Mouse (Mus musculus): ENCODE results near the gene Cd2bp2. TPM values are rescaled to one million over a fixed set of nuclear protein-coding genes. Genes with fewer than 3 reads are reported as not detected.

Cd2bp2 gene
- total and polyA plus RNA-seq, 3 experiments: 56.7 to 64.8 TPM; not detected in 1

GRCm38 (mm10) chr7:127142666-127143065 is 53.2 kb downstream of the Cd2bp2 start (continued):
- TF ChIP-seq MAFK (IDR thresholded peaks at IDR 0.05; ENCODE audit: borderline replicate concordance, low read depth, low read length): no peak
- TF ChIP-seq JUND (IDR thresholded peaks at IDR 0.05; ENCODE audit: low read depth, low read length): no peak
- TF ChIP-seq BHLHE40 (IDR thresholded peaks at IDR 0.05; ENCODE audit: borderline replicate concordance, low read depth, low read length): no peak
- TF ChIP-seq MAX (IDR thresholded peaks at IDR 0.05; ENCODE audit: low read length): no peak
- TF ChIP-seq TBP (IDR thresholded peaks at IDR 0.05; ENCODE audit: low read depth, low read length): no peak

- Histone ChIP-seq H3K27me3 (ENCODE audit: control insufficient read depth in 1 of 2, insufficient read depth in 2 of 2, low read length in 2 of 2) (no peaks in the 10 kb centered on the region), H3K27ac (ENCODE audit: control insufficient read depth, low read depth, low read length) (peak overlapping the region; percentile 91), H3K79me2 (ENCODE audit: control insufficient read depth, insufficient read depth, low read length, poor library complexity) (peaks cover 12% of the 10 kb centered on the region), H3K9ac (ENCODE audit: control insufficient read depth, low read depth, low read length, poor library complexity, severe bottlenecking) (peak overlapping the region; percentile 45), H3K9me3 (replicated peaks; ENCODE audit: insufficient read depth, low read length) (no peaks in the 10 kb centered on the region), H3K36me3 (ENCODE audit: control insufficient read depth in 1 of 2, insufficient read depth in 2 of 2, low read length in 2 of 2) (peaks cover 0 to 58% of the 10 kb centered on the region in 2 experiments; a peak in 2 of 4 replicates), H3K4me3 (ENCODE audit: control insufficient read depth in 1 of 2, insufficient read depth in 1 of 2, low read depth in 2 of 2, low read length in 2 of 2) (peak overlapping the region in 1 of 2 experiments; percentile 5; a peak in 1 of 4 replicates), H3K4me1 (ENCODE audit: control insufficient read depth in 1 of 2, insufficient read depth in 2 of 2, low read length in 2 of 2) (peaks cover 27 to 64% of the 10 kb centered on the region in 2 experiments)
- TF ChIP-seq MYC (IDR thresholded peaks at IDR 0.05; ENCODE audit: low read depth, low read length) (no peak), CHD1 (IDR thresholded peaks at IDR 0.05; ENCODE audit: low read depth, low read length) (0 out of 2 replicates have a peak, but pooled peaks have one; percentile 19), TBP (IDR thresholded peaks at IDR 0.05; ENCODE audit: low read depth, low read length) (peak; percentile 98), EP300 (IDR thresholded peaks at IDR 0.05; ENCODE audit: low read depth in 1 of 2, low read length in 2 of 2) (peak in 1 of 2 experiments; percentile 58; a peak in 2 of 4 replicates), ZKSCAN1 (IDR thresholded peaks at IDR 0.05; ENCODE audit: low read depth, low read length) (peak; percentile 59; the same call in 1 of the 2 replicates), GABPA (IDR thresholded peaks at IDR 0.05; ENCODE audit: low read depth, low read length) (no peak), MAZ (IDR thresholded peaks at IDR 0.05; ENCODE audit: low read depth, low read length) (no peak), ETS1 (IDR thresholded peaks at IDR 0.05; ENCODE audit: low read depth, low read length) (peak; percentile 67), ZC3H11A (IDR thresholded peaks at IDR 0.05; ENCODE audit: low read depth, low read length) (no peak), TCF12 (IDR thresholded peaks at IDR 0.05; ENCODE audit: low read depth, low read length) (peak; percentile 58; the same call in 1 of the 2 replicates), POLR2A (IDR thresholded peaks at IDR 0.05; ENCODE audit: control insufficient read depth in 1 of 2, insufficient read depth in 1 of 2, low read depth in 1 of 2, low read length in 2 of 2, poor library complexity in 1 of 2) (peak in 1 of 2 experiments; percentile 23; a peak in 1 of 4 replicates), ZNF384 (IDR thresholded peaks at IDR 0.05; ENCODE audit: low read depth, low read length) (no peak), SIN3A (IDR thresholded peaks at IDR 0.05; ENCODE audit: low read length) (peak; percentile 50)
- DNase-seq (ENCODE audit: low read depth, low spot score): peak; percentile 92
Measured at GRCm38 (mm10) chr7:127142214-127142613, 53.6 kb downstream of the Cd2bp2 start.

Other genes starting within 250 kb of the Cd2bp2 start
- 0.15 TPM in 1 of 2 replicates, not detected in the other for gene Asphd1, start 246.5 kb downstream of the Cd2bp2 start, total RNA-seq (2012; rRNA removed)
- gene Asphd1, start 246.5 kb downstream of the Cd2bp2 start, polyA plus RNA-seq (2012; ENCODE audit: insufficient read depth in 1 of 2, insufficient read length in 2 of 2, low read depth in 1 of 2, low replicate concordance in 2 of 2, missing spikeins in 1 of 2): under 1 TPM in 1 of 2 experiments, not detected in 1; 0.74 TPM
- 0.49 and 2.0 TPM in 2 replicates for gene Sez6l2, start 245.5 kb downstream of the Cd2bp2 start, total RNA-seq (2012; rRNA removed)
- 1 to 10 TPM in 1 of 2 experiments, not detected in 1; 6.1 TPM for gene Sez6l2, start 245.5 kb downstream of the Cd2bp2 start, polyA plus RNA-seq (2012; ENCODE audit: insufficient read depth in 1 of 2, insufficient read length in 2 of 2, low read depth in 1 of 2, low replicate concordance in 2 of 2, missing spikeins in 1 of 2)
- 72.5 and 98.4 TPM in 2 replicates for gene Cdipt, start 220.1 kb downstream of the Cd2bp2 start, total RNA-seq (2012; rRNA removed)
- 100 to 1,000 TPM in 1 of 2 experiments, not detected in 1; 151 TPM for gene Cdipt, start 220.1 kb downstream of the Cd2bp2 start, polyA plus RNA-seq (2012; ENCODE audit: insufficient read depth in 1 of 2, insufficient read length in 2 of 2, low read depth in 1 of 2, low replicate concordance in 2 of 2, missing spikeins in 1 of 2)
- 0.35 and 0.49 TPM in 2 replicates for gene Cdiptos, start 220.0 kb downstream of the Cd2bp2 start, total RNA-seq (2012; rRNA removed)
- 1 to 10 TPM in 1 of 2 experiments, not detected in 1; 1.8 TPM for gene Cdiptos, start 220.0 kb downstream of the Cd2bp2 start, polyA plus RNA-seq (2012; ENCODE audit: insufficient read depth in 1 of 2, insufficient read length in 2 of 2, low read depth in 1 of 2, low replicate concordance in 2 of 2, missing spikeins in 1 of 2)
- 19.4 and 19.8 TPM in 2 replicates for gene Mvp, start 181.4 kb downstream of the Cd2bp2 start, total RNA-seq (2012; rRNA removed)
- 10 to 100 TPM in 1 of 2 experiments, not detected in 1; 20.6 TPM for gene Mvp, start 181.4 kb downstream of the Cd2bp2 start, polyA plus RNA-seq (2012; ENCODE audit: insufficient read depth in 1 of 2, insufficient read length in 2 of 2, low read depth in 1 of 2, low replicate concordance in 2 of 2, missing spikeins in 1 of 2)
- gene Pagr1b, start 179.6 kb downstream of the Cd2bp2 start, total RNA-seq (2012; rRNA removed): 0.39 TPM in 1 of 2 replicates, not detected in the other
- gene Pagr1b, start 179.6 kb downstream of the Cd2bp2 start, polyA plus RNA-seq (2012; ENCODE audit: insufficient read depth in 1 of 2, insufficient read length in 2 of 2, low read depth in 1 of 2, low replicate concordance in 2 of 2, missing spikeins in 1 of 2): 1 to 10 TPM in 1 of 2 experiments, not detected in 1; 4.5 TPM
- gene Pagr1a, start 178.7 kb downstream of the Cd2bp2 start, total RNA-seq (2012; rRNA removed): 55.4 and 60.2 TPM in 2 replicates
- gene Pagr1a, start 178.7 kb downstream of the Cd2bp2 start, polyA plus RNA-seq (2012; ENCODE audit: insufficient read depth in 1 of 2, insufficient read length in 2 of 2, low read depth in 1 of 2, low replicate concordance in 2 of 2, missing spikeins in 1 of 2): 10 to 100 TPM in 1 of 2 experiments, not detected in 1; 85.9 TPM
- 13.8 and 20.5 TPM in 2 replicates for gene Gm42742, start 175.0 kb downstream of the Cd2bp2 start, total RNA-seq (2012; rRNA removed)
- gene Gm42742, start 175.0 kb downstream of the Cd2bp2 start, polyA plus RNA-seq (2012; ENCODE audit: insufficient read depth in 1 of 2, insufficient read length in 2 of 2, low read depth in 1 of 2, low replicate concordance in 2 of 2, missing spikeins in 1 of 2): 10 to 100 TPM in 1 of 2 experiments, not detected in 1; 27.2 TPM
- 0.12 and 0.13 TPM in 2 replicates for gene Prrt2, start 174.8 kb downstream of the Cd2bp2 start, total RNA-seq (2012; rRNA removed)
- 1 to 10 TPM in 1 of 2 experiments, not detected in 1; 1.4 TPM for gene Prrt2, start 174.8 kb downstream of the Cd2bp2 start, polyA plus RNA-seq (2012; ENCODE audit: insufficient read depth in 1 of 2, insufficient read length in 2 of 2, low read depth in 1 of 2, low replicate concordance in 2 of 2, missing spikeins in 1 of 2)
- 231 and 234 TPM in 2 replicates for gene Maz, start 169.0 kb downstream of the Cd2bp2 start, total RNA-seq (2012; rRNA removed)
- 100 to 1,000 TPM in 1 of 2 experiments, not detected in 1; 540 TPM for gene Maz, start 169.0 kb downstream of the Cd2bp2 start, polyA plus RNA-seq (2012; ENCODE audit: insufficient read depth in 1 of 2, insufficient read length in 2 of 2, low read depth in 1 of 2, low replicate concordance in 2 of 2, missing spikeins in 1 of 2)
- gene Kif22, start 153.6 kb downstream of the Cd2bp2 start, total RNA-seq (2012; rRNA removed): 57.7 and 75.7 TPM in 2 replicates
- 100 to 1,000 TPM; 119 to 298 TPM for gene Kif22, start 153.6 kb downstream of the Cd2bp2 start, polyA plus RNA-seq (2012; ENCODE audit: insufficient read depth in 1 of 2, insufficient read length in 2 of 2, low read depth in 1 of 2, low replicate concordance in 2 of 2, missing spikeins in 1 of 2)
- 57.1 and 89.3 TPM in 2 replicates for gene Zg16, start 108.7 kb downstream of the Cd2bp2 start, total RNA-seq (2012; rRNA removed)
- gene Zg16, start 108.7 kb downstream of the Cd2bp2 start, polyA plus RNA-seq (2012; ENCODE audit: insufficient read depth in 1 of 2, insufficient read length in 2 of 2, low read depth in 1 of 2, low replicate concordance in 2 of 2, missing spikeins in 1 of 2): 10 to 100 TPM in 1 of 2 experiments, not detected in 1; 50.4 TPM
- 51.1 and 54.9 TPM in 2 replicates for gene AI467606, start 104.7 kb downstream of the Cd2bp2 start, total RNA-seq (2012; rRNA removed)
- gene AI467606, start 104.7 kb downstream of the Cd2bp2 start, polyA plus RNA-seq (2012; ENCODE audit: insufficient read depth in 1 of 2, insufficient read length in 2 of 2, low read depth in 1 of 2, low replicate concordance in 2 of 2, missing spikeins in 1 of 2): 100 to 1,000 TPM in 1 of 2 experiments, 10 to 100 TPM in 1; 79.4 to 101 TPM
- gene Qprt, start 73.8 kb downstream of the Cd2bp2 start, total RNA-seq (2012; rRNA removed): 2.5 and 2.7 TPM in 2 replicates
- gene Qprt, start 73.8 kb downstream of the Cd2bp2 start, polyA plus RNA-seq (2012; ENCODE audit: insufficient read depth in 1 of 2, insufficient read length in 2 of 2, low read depth in 1 of 2, low replicate concordance in 2 of 2, missing spikeins in 1 of 2): 1 to 10 TPM in 1 of 2 experiments, not detected in 1; 3.7 TPM
- gene Spn, start 58.2 kb downstream of the Cd2bp2 start, total RNA-seq (2012; rRNA removed): 169 and 182 TPM in 2 replicates
- 100 to 1,000 TPM; 135 to 184 TPM for gene Spn, start 58.2 kb downstream of the Cd2bp2 start, polyA plus RNA-seq (2012; ENCODE audit: insufficient read depth in 1 of 2, insufficient read length in 2 of 2, low read depth in 1 of 2, low replicate concordance in 2 of 2, missing spikeins in 1 of 2)
- gene Tbc1d10b, start 12.4 kb upstream of the Cd2bp2 start, total RNA-seq (2012; rRNA removed): 37.4 and 43.3 TPM in 2 replicates
- 10 to 100 TPM in 1 of 2 experiments, not detected in 1; 70.3 TPM for gene Tbc1d10b, start 12.4 kb upstream of the Cd2bp2 start, polyA plus RNA-seq (2012; ENCODE audit: insufficient read depth in 1 of 2, insufficient read length in 2 of 2, low read depth in 1 of 2, low replicate concordance in 2 of 2, missing spikeins in 1 of 2)
- gene Mylpf, start 12.8 kb upstream of the Cd2bp2 start, total RNA-seq (2012; rRNA removed): 8.3 and 11.2 TPM in 2 replicates
- gene Mylpf, start 12.8 kb upstream of the Cd2bp2 start, polyA plus RNA-seq (2012; ENCODE audit: insufficient read depth in 1 of 2, insufficient read length in 2 of 2, low read depth in 1 of 2, low replicate concordance in 2 of 2, missing spikeins in 1 of 2): 1 to 10 TPM in 1 of 2 experiments, not detected in 1; 9.1 TPM
- 13.9 and 14.6 TPM in 2 replicates for gene Zfp553, start 37.0 kb upstream of the Cd2bp2 start, total RNA-seq (2012; rRNA removed)
- 10 to 100 TPM in 1 of 2 experiments, not detected in 1; 19.0 TPM for gene Zfp553, start 37.0 kb upstream of the Cd2bp2 start, polyA plus RNA-seq (2012; ENCODE audit: insufficient read depth in 1 of 2, insufficient read length in 2 of 2, low read depth in 1 of 2, low replicate concordance in 2 of 2, missing spikeins in 1 of 2)
- 30.6 and 41.3 TPM in 2 replicates for gene Sept1, start 37.1 kb upstream of the Cd2bp2 start, total RNA-seq (2012; rRNA removed)
- gene Sept1, start 37.1 kb upstream of the Cd2bp2 start, polyA plus RNA-seq (2012; ENCODE audit: insufficient read depth in 1 of 2, insufficient read length in 2 of 2, low read depth in 1 of 2, low replicate concordance in 2 of 2, missing spikeins in 1 of 2): 100 to 1,000 TPM in 1 of 2 experiments, not detected in 1; 116 TPM
- gene Zfp771, start 48.2 kb upstream of the Cd2bp2 start, total RNA-seq (2012; rRNA removed): 33.4 and 37.6 TPM in 2 replicates
- gene Zfp771, start 48.2 kb upstream of the Cd2bp2 start, polyA plus RNA-seq (2012; ENCODE audit: insufficient read depth in 1 of 2, insufficient read length in 2 of 2, low read depth in 1 of 2, low replicate concordance in 2 of 2, missing spikeins in 1 of 2): 10 to 100 TPM in 1 of 2 experiments, not detected in 1; 58.3 TPM
- 238 and 253 TPM in 2 replicates for gene Dctpp1, start 64.7 kb upstream of the Cd2bp2 start, total RNA-seq (2012; rRNA removed)
- 100 to 1,000 TPM in 1 of 2 experiments, not detected in 1; 290 TPM for gene Dctpp1, start 64.7 kb upstream of the Cd2bp2 start, polyA plus RNA-seq (2012; ENCODE audit: insufficient read depth in 1 of 2, insufficient read length in 2 of 2, low read depth in 1 of 2, low replicate concordance in 2 of 2, missing spikeins in 1 of 2)
- 177 and 182 TPM in 2 replicates for gene Sephs2, start 78.0 kb upstream of the Cd2bp2 start, total RNA-seq (2012; rRNA removed)
- gene Sephs2, start 78.0 kb upstream of the Cd2bp2 start, polyA plus RNA-seq (2012; ENCODE audit: insufficient read depth in 1 of 2, insufficient read length in 2 of 2, low read depth in 1 of 2, low replicate concordance in 2 of 2, missing spikeins in 1 of 2): 100 to 1,000 TPM in 1 of 2 experiments, not detected in 1; 109 TPM
- gene Itgal, start 100.2 kb upstream of the Cd2bp2 start, total RNA-seq (2012; rRNA removed): 0.92 and 1.3 TPM in 2 replicates
- 1 to 10 TPM in 1 of 2 experiments, not detected in 1; 9.7 TPM for gene Itgal, start 100.2 kb upstream of the Cd2bp2 start, polyA plus RNA-seq (2012; ENCODE audit: insufficient read depth in 1 of 2, insufficient read length in 2 of 2, low read depth in 1 of 2, low replicate concordance in 2 of 2, missing spikeins in 1 of 2)
- 4.3 and 5.4 TPM in 2 replicates for gene Zfp768, start 149.5 kb upstream of the Cd2bp2 start, total RNA-seq (2012; rRNA removed)
- 10 to 100 TPM in 1 of 2 experiments, not detected in 1; 12.0 TPM for gene Zfp768, start 149.5 kb upstream of the Cd2bp2 start, polyA plus RNA-seq (2012; ENCODE audit: insufficient read depth in 1 of 2, insufficient read length in 2 of 2, low read depth in 1 of 2, low replicate concordance in 2 of 2, missing spikeins in 1 of 2)
- 6.9 and 7.5 TPM in 2 replicates for gene Zfp747, start 180.0 kb upstream of the Cd2bp2 start, total RNA-seq (2012; rRNA removed)
- 1 to 10 TPM in 1 of 2 experiments, not detected in 1; 6.2 TPM for gene Zfp747, start 180.0 kb upstream of the Cd2bp2 start, polyA plus RNA-seq (2012; ENCODE audit: insufficient read depth in 1 of 2, insufficient read length in 2 of 2, low read depth in 1 of 2, low replicate concordance in 2 of 2, missing spikeins in 1 of 2)
- 1.4 and 2.1 TPM in 2 replicates for gene 9130019O22Rik, start 191.1 kb upstream of the Cd2bp2 start, total RNA-seq (2012; rRNA removed)
- 1 to 10 TPM in 1 of 2 experiments, not detected in 1; 1.5 TPM for gene 9130019O22Rik, start 191.1 kb upstream of the Cd2bp2 start, polyA plus RNA-seq (2012; ENCODE audit: insufficient read depth in 1 of 2, insufficient read length in 2 of 2, low read depth in 1 of 2, low replicate concordance in 2 of 2, missing spikeins in 1 of 2)
- 2.3 and 2.5 TPM in 2 replicates for gene E430018J23Rik, start 197.6 kb upstream of the Cd2bp2 start, total RNA-seq (2012; rRNA removed)
- gene E430018J23Rik, start 197.6 kb upstream of the Cd2bp2 start, polyA plus RNA-seq (2012; ENCODE audit: insufficient read depth in 1 of 2, insufficient read length in 2 of 2, low read depth in 1 of 2, low replicate concordance in 2 of 2, missing spikeins in 1 of 2): 1 to 10 TPM in 1 of 2 experiments, not detected in 1; 2.1 TPM
- gene Zfp764, start 210.8 kb upstream of the Cd2bp2 start, total RNA-seq (2012; rRNA removed): 3.7 and 4.1 TPM in 2 replicates
- gene Zfp764, start 210.8 kb upstream of the Cd2bp2 start, polyA plus RNA-seq (2012; ENCODE audit: insufficient read depth in 1 of 2, insufficient read length in 2 of 2, low read depth in 1 of 2, low replicate concordance in 2 of 2, missing spikeins in 1 of 2): 1 to 10 TPM in 1 of 2 experiments, not detected in 1; 3.1 TPM
- 8.6 and 11.1 TPM in 2 replicates for gene Zfp688, start 226.0 kb upstream of the Cd2bp2 start, total RNA-seq (2012; rRNA removed)
- 10 to 100 TPM in 1 of 2 experiments, not detected in 1; 18.1 TPM for gene Zfp688, start 226.0 kb upstream of the Cd2bp2 start, polyA plus RNA-seq (2012; ENCODE audit: insufficient read depth in 1 of 2, insufficient read length in 2 of 2, low read depth in 1 of 2, low replicate concordance in 2 of 2, missing spikeins in 1 of 2)

Data from MEL (cell line).